Mouse (Mus musculus) MEL (cell line): ENCODE measurements around the gene Chm. TPM values are rescaled to one million over a fixed set of nuclear protein-coding genes. Genes with fewer than 3 reads are reported as not detected.
A peak's percentile ranks its signal among the peaks of the same experiment; 100 is the strongest.

Source experiments
- DNase-seq: peaks from one replicate; pipeline ENCODE4 v3.0.0; 2011; ENCODE audit warnings: low read depth, low spot score
- H3K27ac ChIP-seq: 2 replicates; pipeline ENCODE4 v1.5.1; 2012; ENCODE audit warnings: low read depth, mild to moderate bottlenecking, control low read depth, low read length, moderate library complexity; ENCODE audit not compliant: control insufficient read depth
- H3K27me3 ChIP-seq, 2 experiments: fragments of 150-350 bp in 1 of 2; sonication (generic) in 1 of 2; 2 replicates each; pipeline ENCODE4 v1.6.1; 2012; ENCODE audit warnings: low read length in 2 of 2, mild to moderate bottlenecking in 2 of 2, improper control_type of control experiment in 1 of 2, moderate library complexity in 1 of 2; ENCODE audit not compliant: insufficient read depth in 2 of 2, control insufficient read depth in 1 of 2
- H3K36me3 ChIP-seq, 2 experiments: 2 replicates each; pipeline ENCODE4 v1.6.1; 2012 to 2014; ENCODE audit warnings: low read length in 2 of 2, improper control_type of control experiment in 1 of 2, inconsistent platforms in 1 of 2, mild to moderate bottlenecking in 1 of 2; ENCODE audit not compliant: insufficient read depth in 2 of 2, control insufficient read depth in 1 of 2
- H3K4me1 ChIP-seq, 2 experiments: fragments of 150-350 bp in 1 of 2; sonication (generic) in 1 of 2; 2 replicates each; pipeline ENCODE4 v1.6.1; 2012; ENCODE audit warnings: low read length in 2 of 2, improper control_type of control experiment in 1 of 2, mild to moderate bottlenecking in 1 of 2; ENCODE audit not compliant: insufficient read depth in 2 of 2, control insufficient read depth in 1 of 2
- H3K4me3 ChIP-seq, 2 experiments: fragments of 150-350 bp in 1 of 2; sonication (generic) in 1 of 2; 2 replicates each; pipeline ENCODE4 v1.5.1; 2012; ENCODE audit warnings: low read depth in 2 of 2, low read length in 2 of 2, mild to moderate bottlenecking in 2 of 2, moderate library complexity in 2 of 2, control low read depth in 1 of 2, improper control_type of control experiment in 1 of 2; ENCODE audit not compliant: control insufficient read depth in 1 of 2, insufficient read depth in 1 of 2
- H3K79me2 ChIP-seq: 2 replicates; pipeline ENCODE4 v1.6.1; 2012; ENCODE audit warnings: mild to moderate bottlenecking, low read length, moderate library complexity; ENCODE audit not compliant: control insufficient read depth, poor library complexity, insufficient read depth
- H3K9ac ChIP-seq: 2 replicates; pipeline ENCODE4 v1.6.1; 2012; ENCODE audit warnings: low read depth, mild to moderate bottlenecking, control low read depth, low read length, moderate library complexity; ENCODE audit not compliant: control insufficient read depth, poor library complexity, severe bottlenecking
- H3K9me3 ChIP-seq: fragments of 150-350 bp; sonication (generic); replicated peaks from 2 replicates; pipeline ENCODE4 v1.6.1; 2012; ENCODE audit warnings: mild to moderate bottlenecking, low read length, improper control_type of control experiment, moderate library complexity; ENCODE audit not compliant: insufficient read depth
- BHLHE40 ChIP-seq: IDR thresholded peaks from 2 replicates; pipeline ENCODE4 v1.6.1; 2012; ENCODE audit warnings: low read depth, mild to moderate bottlenecking, inconsistent platforms, low read length, improper control_type of control experiment, borderline replicate concordance
- CHD1 ChIP-seq: IDR thresholded peaks from 2 replicates; pipeline ENCODE4 v1.6.1; 2012; ENCODE audit warnings: low read depth, mild to moderate bottlenecking, inconsistent platforms, low read length, improper control_type of control experiment
- CHD2 ChIP-seq: IDR thresholded peaks from 2 replicates; pipeline ENCODE4 v1.6.1; 2011; ENCODE audit warnings: low read length, improper control_type of control experiment
- GATA1 ChIP-seq: IDR thresholded peaks from 2 replicates; pipeline ENCODE4 v1.6.1; 2011; ENCODE audit warnings: low read depth, low read length, improper control_type of control experiment
- HCFC1 ChIP-seq: IDR thresholded peaks from 2 replicates; pipeline ENCODE4 v1.6.1; 2012; ENCODE audit warnings: low read depth, mild to moderate bottlenecking, inconsistent platforms, low read length, improper control_type of control experiment, moderate library complexity
- JUND ChIP-seq: IDR thresholded peaks from 2 replicates; pipeline ENCODE4 v1.6.1; 2011; ENCODE audit warnings: low read depth, mild to moderate bottlenecking, improper control_type of control experiment, low read length
- KAT2A ChIP-seq: conservative IDR thresholded peaks from 2 replicates; pipeline ENCODE4 v1.6.1; 2012; ENCODE audit warnings: low read depth, low read length, improper control_type of control experiment, inconsistent platforms
- MAFK ChIP-seq: IDR thresholded peaks from 2 replicates; pipeline ENCODE4 v1.6.1; 2011; ENCODE audit warnings: low read depth, mild to moderate bottlenecking, low read length, improper control_type of control experiment, borderline replicate concordance
- MAZ ChIP-seq: IDR thresholded peaks from 2 replicates; pipeline ENCODE4 v1.6.1; 2012; ENCODE audit warnings: low read depth, mild to moderate bottlenecking, inconsistent platforms, low read length, improper control_type of control experiment
- MEF2A ChIP-seq: IDR thresholded peaks from 2 replicates; pipeline ENCODE4 v1.6.1; 2014; ENCODE audit warnings: low read depth, mild to moderate bottlenecking, inconsistent platforms, low read length, improper control_type of control experiment; ENCODE audit not compliant: poor library complexity, insufficient replicate concordance, severe bottlenecking; ENCODE audit errors: extremely low read depth
- MXI1 ChIP-seq: IDR thresholded peaks from 2 replicates; pipeline ENCODE4 v1.6.1; 2011; ENCODE audit warnings: mild to moderate bottlenecking, low read depth, low read length, improper control_type of control experiment
- MYB ChIP-seq: IDR thresholded peaks from 2 replicates; pipeline ENCODE4 v1.6.1; 2011; ENCODE audit warnings: mild to moderate bottlenecking, low read depth, low read length, improper control_type of control experiment
- NRF1 ChIP-seq: IDR thresholded peaks from 2 replicates; pipeline ENCODE4 v1.6.1; 2014; ENCODE audit warnings: low read depth, mild to moderate bottlenecking, inconsistent platforms, low read length, improper control_type of control experiment, moderate library complexity; ENCODE audit not compliant: poor library complexity, insufficient read depth, severe bottlenecking
- RAD21 ChIP-seq: IDR thresholded peaks from 2 replicates; pipeline ENCODE4 v1.6.1; 2011; ENCODE audit warnings: mild to moderate bottlenecking, low read depth, low read length, improper control_type of control experiment
- SIN3A ChIP-seq: IDR thresholded peaks from 2 replicates; pipeline ENCODE4 v1.6.1; 2012; ENCODE audit warnings: low read length, improper control_type of control experiment, inconsistent platforms
- SMC3 ChIP-seq: IDR thresholded peaks from 2 replicates; pipeline ENCODE4 v1.6.1; 2011; ENCODE audit warnings: low read depth, low read length, improper control_type of control experiment
- TAL1 ChIP-seq: IDR thresholded peaks from 2 replicates; pipeline ENCODE4 v1.6.1; 2012; ENCODE audit warnings: mild to moderate bottlenecking, inconsistent platforms, low read length, moderate library complexity, mixed read lengths
- ZMIZ1 ChIP-seq: IDR thresholded peaks from 2 replicates; pipeline ENCODE4 v1.6.1; 2012; ENCODE audit warnings: low read depth, mild to moderate bottlenecking, inconsistent platforms, low read length, improper control_type of control experiment, moderate library complexity
- polyA plus RNA-seq, 2 experiments: library from polyadenylated mRNA; stranded (reverse) in 1 of 2; unstranded in 1 of 2; fragments of >175 nt in 1 of 2; fragments of >200 nt in 1 of 2; gene quantifications; 2 replicates each; pipeline versions ENCODE4 v1.2.1 to v1.2.4; 2012; ENCODE audit warnings: low replicate concordance in 2 of 2, low read depth in 1 of 2; ENCODE audit not compliant: insufficient read length in 2 of 2, insufficient read depth in 1 of 2, missing spikeins in 1 of 2
- total RNA-seq: library from RNA; depleted of rRNA; stranded (reverse); fragments of 300-350 nt; gene quantifications from 2 replicates; pipeline ENCODE4 v1.2.3, GENCODE M21; 2012

The Chm gene
- total and polyA plus RNA-seq, 3 experiments: 9.2 to 11.9 TPM; not detected in 1

- TF ChIP-seq NRF1 (no peak), MAZ (peak; percentile 52; the same call in 1 of the 2 replicates), CHD1 (no peak), HCFC1 (peak; percentile 99)
- TF ChIP-seq, all 39 proteins: peak for 18
Measured at GRCm38 (mm10) chrX:113185230-113185985, at the start of gene Chm (continued).

GRCm38 (mm10) chrX:113193901-113194300 lies 8.6 kb upstream of the Chm start:
- no peak for DNase-seq
- no peaks in the 10 kb centered on the region for H3K79me2 ChIP-seq
- H3K36me3 ChIP-seq: no peaks in the 10 kb centered on the region
- no peak overlapping the region for H3K4me3 ChIP-seq
- no peaks in the 10 kb centered on the region for H3K4me1 ChIP-seq
- TF ChIP-seq TAL1 (no peak), KAT2A (no peak), MYB (no peak), RAD21 (no peak), MXI1 (no peak), MAFK (no peak), MEF2A (no peak), CHD2 (no peak), ZMIZ1 (no peak), JUND (no peak), MAZ (no peak), GATA1 (no peak), BHLHE40 (no peak), SIN3A (no peak), SMC3 (no peak)
- H3K27ac ChIP-seq: no peak overlapping the region
- no peaks in the 10 kb centered on the region for H3K9me3 ChIP-seq
- H3K9ac ChIP-seq: no peak overlapping the region
- H3K27me3 ChIP-seq: no peaks in the 10 kb centered on the region
